Mouse (Mus musculus) lung, embryonic 15.5 days (tissue): ENCODE data around the gene Tnf. TPM values are rescaled to one million over a fixed set of nuclear protein-coding genes. Genes with fewer than 3 reads are reported as not detected.

Experiments used
- ATAC-seq: fragments of 200-750 bp; cut with Nextera tagmentation; 2 replicates; pipeline ENCODE4 v1.8.0; 2017; ENCODE audit warnings: moderate number of reproducible peaks, borderline replicate concordance; ENCODE audit not compliant: low FRiP score, low TSS enrichment; ENCODE audit errors: extremely low read depth
- H3K27ac ChIP-seq: fragments of 300-500 bp; sonication (generic); 2 replicates; pipeline ENCODE4 v1.5.1; 2015; ENCODE audit warnings: moderate library complexity, mild to moderate bottlenecking, inconsistent platforms
- H3K27me3 ChIP-seq: fragments of 300-500 bp; sonication (generic); 2 replicates; pipeline ENCODE4 v1.6.1; 2015; ENCODE audit warnings: inconsistent platforms
- H3K36me3 ChIP-seq: fragments of 300-500 bp; sonication (generic); 2 replicates; pipeline ENCODE4 v1.6.1; 2015; ENCODE audit warnings: inconsistent platforms
- H3K4me1 ChIP-seq: fragments of 300-500 bp; sonication (generic); 2 replicates; pipeline ENCODE4 v1.6.1; 2015; ENCODE audit warnings: inconsistent platforms
- H3K4me2 ChIP-seq: fragments of 300-500 bp; sonication (generic); 2 replicates; pipeline ENCODE4 v1.6.1; 2015; ENCODE audit warnings: inconsistent platforms, mild to moderate bottlenecking, moderate library complexity
- H3K4me3 ChIP-seq: fragments of 300-500 bp; sonication (generic); 2 replicates; pipeline ENCODE4 v1.5.1; 2015; ENCODE audit warnings: mild to moderate bottlenecking, inconsistent platforms
- H3K9ac ChIP-seq: fragments of 300-500 bp; sonication (generic); 2 replicates; pipeline ENCODE4 v1.6.1; 2015; ENCODE audit warnings: inconsistent platforms
- H3K9me3 ChIP-seq: fragments of 300-500 bp; sonication (generic); 2 replicates; pipeline ENCODE4 v1.6.1; 2016; ENCODE audit warnings: inconsistent platforms
- WGBS: fragments of 180-500 bp; shearing (Covaris S2); methylation state at CpG from one replicate; pipeline ENCODE4 v1.1.7; 2015; 5-methylcytosine and 5-hydroxymethylcytosine counted together
- polyA plus RNA-seq: library from polyadenylated mRNA; unstranded; fragments of >200 nt; fragmentation: Nextera tagmentation; extraction: Ambion mirVana; gene quantifications from 2 replicates; pipeline ENCODE4 v1.2.1, GENCODE M21; 2015

Gene Tnf
- polyA plus RNA-seq, 1 experiment from 2014 or later = not detected

- under 1% methylated on average over 54 of the region's 89 CpGs for WGBS
- Histone ChIP-seq H3K27me3 (no peaks in the 10 kb centered on the region), H3K4me1 (peaks cover 29% of the 10 kb centered on the region), H3K4me2 (peak within 1 kb of the TSS; percentile 89), H3K9ac (peak within 1 kb of the TSS; percentile 97), H3K4me3 (peak within 1 kb of the TSS; percentile 90), H3K9me3 (no peaks in the 10 kb centered on the region), H3K36me3 (peaks cover 22% of the 10 kb centered on the region), H3K27ac (peak within 1 kb of the TSS; percentile 100)
- ATAC-seq = peak; percentile 98
Observed at GRCm38 (mm10) chr17:35164568-35165450, 37.0 kb downstream of the Tnf start, which contains the start of gene Prrc2a. Prrc2a (minus strand) TSS chr17:35164897.

DNA sequence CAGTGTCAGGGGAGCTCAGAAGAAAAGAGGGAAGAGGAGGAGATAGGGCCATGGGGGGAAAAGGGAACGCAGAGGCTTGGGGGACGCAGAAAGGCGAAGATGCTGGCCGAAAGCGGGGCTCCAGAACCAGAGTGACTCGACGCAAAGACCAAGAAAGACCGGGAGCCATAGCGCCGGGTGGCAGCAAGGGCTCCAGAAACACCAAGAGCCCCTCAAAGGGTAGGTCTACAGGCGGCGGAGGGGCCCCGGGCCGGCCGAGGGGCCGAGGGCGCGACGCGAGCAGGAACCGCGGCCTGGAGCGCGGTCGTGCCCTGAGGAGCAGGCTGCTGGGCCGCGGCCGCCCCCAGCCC, 37.6 kb downstream of the Tnf start:
- Histone ChIP-seq H3K27me3 (no peaks in the 10 kb centered on the region), H3K4me2 (peak overlapping the region; percentile 89), H3K9ac (peak overlapping the region; percentile 97), H3K36me3 (peaks cover 28% of the 10 kb centered on the region), H3K9me3 (no peaks in the 10 kb centered on the region), H3K4me1 (peaks cover 29% of the 10 kb centered on the region), H3K27ac (peak overlapping the region; percentile 94), H3K4me3 (peak overlapping the region; percentile 90)
- 0% methylated on average over 14 of the region's 28 CpGs for WGBS
- ATAC-seq = no peak

DNA sequence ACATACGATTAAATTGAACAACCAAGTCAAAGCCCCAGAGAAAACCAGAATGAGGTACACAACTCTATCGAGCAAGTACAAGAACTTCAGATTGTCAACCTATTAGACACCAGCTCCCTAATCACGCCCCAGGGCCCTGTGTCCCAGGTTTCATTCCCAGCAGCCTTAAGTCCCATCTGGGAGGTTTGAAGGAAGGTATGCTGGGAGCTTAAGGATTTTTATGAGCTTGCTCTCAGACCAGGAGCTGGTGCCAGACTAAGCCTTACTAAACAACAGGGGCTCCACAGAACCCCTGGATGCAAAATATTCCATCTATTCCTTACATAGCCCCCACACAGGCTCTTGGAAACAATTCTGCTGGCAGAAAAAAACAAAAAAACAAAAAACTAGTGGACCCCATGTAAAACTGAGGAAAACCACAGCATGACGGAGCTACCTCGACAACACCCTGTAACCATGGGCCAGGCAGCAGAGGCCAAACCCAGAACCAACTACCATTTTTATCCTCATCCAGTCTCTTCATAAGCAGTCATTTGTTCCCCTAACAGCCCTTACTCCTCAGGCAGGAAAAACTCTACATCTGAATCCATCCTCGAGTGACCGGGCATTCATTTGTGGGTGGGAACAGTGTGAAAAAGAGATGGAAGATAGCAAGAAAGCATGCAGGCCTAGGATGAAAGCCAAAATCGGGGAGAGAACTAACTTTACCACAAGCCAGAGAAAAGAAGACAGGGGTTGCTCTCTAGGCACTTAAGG, 38.3 kb downstream of the Tnf start:
- 5% methylated on average over 8 of the region's 8 CpGs for WGBS
- peaks cover 35% of the 10 kb centered on the region for H3K36me3 ChIP-seq
- H3K4me3 ChIP-seq = peak overlapping the region; percentile 90
- peak overlapping the region; percentile 89 for H3K4me2 ChIP-seq
- no peaks in the 10 kb centered on the region for H3K9me3 ChIP-seq
- ATAC-seq = no peak
- H3K27me3 ChIP-seq = no peaks in the 10 kb centered on the region
- peak overlapping the region; percentile 94 for H3K27ac ChIP-seq
- peak overlapping the region; percentile 97 for H3K9ac ChIP-seq
- H3K4me1 ChIP-seq = peaks cover 29% of the 10 kb centered on the region

DNA sequence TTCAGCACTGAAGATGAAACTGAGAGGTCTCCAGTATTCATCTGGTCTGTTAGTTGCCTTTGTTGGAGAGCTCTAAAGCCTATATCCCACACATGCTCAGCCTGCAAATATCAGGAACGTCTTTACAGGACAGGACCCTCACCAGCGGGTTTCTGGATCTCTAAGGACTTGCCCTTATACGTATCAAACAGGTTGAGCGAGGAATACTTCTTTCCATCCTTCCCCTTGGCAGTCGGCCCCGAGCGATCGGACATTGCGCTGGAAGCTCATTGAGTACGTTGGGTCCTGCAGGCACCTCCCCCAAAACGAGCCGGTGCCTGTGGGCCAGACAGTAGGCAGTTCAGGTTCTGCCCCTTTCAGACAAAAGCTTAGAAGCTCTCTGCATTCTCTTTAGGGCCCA, 39.1 kb downstream of the Tnf start:
- Histone ChIP-seq H3K9me3 (no peaks in the 10 kb centered on the region), H3K9ac (peak overlapping the region; percentile 97), H3K4me2 (peak overlapping the region; percentile 89), H3K36me3 (peaks cover 43% of the 10 kb centered on the region), H3K4me1 (peaks cover 29% of the 10 kb centered on the region), H3K27me3 (no peaks in the 10 kb centered on the region), H3K27ac (no peak overlapping the region), H3K4me3 (peak overlapping the region; percentile 90)
- no peak for ATAC-seq
- 16% methylated on average over 12 of the region's 12 CpGs for WGBS

- no peak for ATAC-seq
- no peak overlapping the region for H3K27ac ChIP-seq
- H3K27me3 ChIP-seq = no peaks in the 10 kb centered on the region
- peak overlapping the region; percentile 97; the same call in 1 of the 2 replicates for H3K9ac ChIP-seq
- peak overlapping the region; percentile 90 for H3K4me3 ChIP-seq
- peaks cover 49% of the 10 kb centered on the region for H3K36me3 ChIP-seq
- peaks cover 29% of the 10 kb centered on the region for H3K4me1 ChIP-seq
- H3K4me2 ChIP-seq = peak overlapping the region; percentile 89
- WGBS = 52% methylated on average over 14 of the region's 14 CpGs
- H3K9me3 ChIP-seq = no peaks in the 10 kb centered on the region
Observed at GRCm38 (mm10) chr17:35162121-35162520, 39.7 kb downstream of the Tnf start.

DNA sequence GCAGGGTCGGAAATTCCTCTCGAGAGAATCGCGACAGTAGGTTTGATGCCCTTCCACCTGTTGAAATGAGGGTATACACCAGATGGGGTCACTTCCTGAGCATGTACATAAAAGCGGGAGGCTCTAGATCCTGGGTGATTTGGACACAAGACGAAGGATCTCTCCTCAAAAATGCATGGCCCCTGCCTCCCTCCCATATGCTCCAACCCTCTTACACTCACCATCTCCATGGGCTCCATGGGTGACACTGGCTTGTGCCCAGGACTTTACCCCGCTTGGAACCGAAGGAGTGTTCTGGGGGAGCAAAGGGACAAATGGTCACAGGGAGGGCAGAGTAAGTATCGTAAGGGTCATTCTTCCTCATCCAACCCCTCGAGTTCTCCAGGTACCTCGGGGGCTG, 40.4 kb downstream of the Tnf start:
- Histone ChIP-seq H3K27me3 (no peaks in the 10 kb centered on the region), H3K9ac (no peak overlapping the region), H3K4me2 (no peak overlapping the region), H3K4me1 (peaks cover 25% of the 10 kb centered on the region), H3K36me3 (peaks cover 56% of the 10 kb centered on the region), H3K27ac (no peak overlapping the region), H3K9me3 (no peaks in the 10 kb centered on the region), H3K4me3 (no peak overlapping the region)
- WGBS = 80% methylated on average over 11 of the region's 11 CpGs
- no peak for ATAC-seq

DNA sequence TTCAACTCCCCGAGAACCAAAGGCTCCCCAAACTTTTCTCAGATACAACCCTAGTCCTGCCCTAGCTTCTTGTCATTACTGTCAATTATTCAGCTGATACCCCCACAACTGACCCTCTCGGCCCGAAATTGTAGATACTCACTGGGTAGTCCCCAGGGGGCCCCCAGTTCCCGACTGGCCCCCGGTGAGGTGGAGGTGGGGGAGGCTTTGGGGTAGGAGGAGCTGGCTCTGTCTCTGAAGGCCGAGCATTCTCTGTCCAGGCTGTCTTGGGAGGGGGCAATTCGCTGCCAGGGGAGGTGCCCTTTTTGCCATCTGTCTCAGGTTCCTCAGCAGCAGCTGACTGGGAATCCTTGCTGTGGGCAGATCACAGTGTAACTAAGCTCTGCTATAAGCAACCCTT, 42.2 kb downstream of the Tnf start:
- no peak overlapping the region for H3K27ac ChIP-seq
- no peak for ATAC-seq
- WGBS = 80% methylated on average over 7 of the region's 7 CpGs

GRCm38 (mm10) chr17:35158850-35159593, 42.8 kb downstream of the Tnf start:
- H3K27me3 ChIP-seq = no peaks in the 10 kb centered on the region
- ATAC-seq = no peak
- peaks cover 80% of the 10 kb centered on the region for H3K36me3 ChIP-seq
- WGBS = 88% methylated on average over 16 of the region's 16 CpGs
- H3K4me3 ChIP-seq = no peak overlapping the region
- H3K9me3 ChIP-seq = no peaks in the 10 kb centered on the region
- H3K27ac ChIP-seq = no peak overlapping the region
- H3K4me1 ChIP-seq = peaks cover 16% of the 10 kb centered on the region
- H3K4me2 ChIP-seq = no peak overlapping the region
- H3K9ac ChIP-seq = no peak overlapping the region

More for the DNA sequence above, 42.2 kb downstream of the Tnf start:
- Histone ChIP-seq H3K9ac (no peak overlapping the region), H3K4me2 (no peak overlapping the region), H3K36me3 (peaks cover 74% of the 10 kb centered on the region), H3K9me3 (no peaks in the 10 kb centered on the region), H3K27me3 (no peaks in the 10 kb centered on the region), H3K4me3 (no peak overlapping the region), H3K4me1 (peaks cover 16% of the 10 kb centered on the region)

GRCm38 (mm10) chr17:35157661-35158175, 44.1 kb downstream of the Tnf start:
- H3K4me2 ChIP-seq = no peak overlapping the region
- H3K4me1 ChIP-seq = peaks cover 13% of the 10 kb centered on the region
- WGBS = 98% methylated on average over 8 of the region's 8 CpGs
- ATAC-seq = no peak
- no peaks in the 10 kb centered on the region for H3K27me3 ChIP-seq
- no peak overlapping the region for H3K27ac ChIP-seq
- H3K36me3 ChIP-seq = peaks cover 93% of the 10 kb centered on the region
- H3K9me3 ChIP-seq = no peaks in the 10 kb centered on the region
- H3K4me3 ChIP-seq = no peak overlapping the region
- no peak overlapping the region for H3K9ac ChIP-seq

DNA sequence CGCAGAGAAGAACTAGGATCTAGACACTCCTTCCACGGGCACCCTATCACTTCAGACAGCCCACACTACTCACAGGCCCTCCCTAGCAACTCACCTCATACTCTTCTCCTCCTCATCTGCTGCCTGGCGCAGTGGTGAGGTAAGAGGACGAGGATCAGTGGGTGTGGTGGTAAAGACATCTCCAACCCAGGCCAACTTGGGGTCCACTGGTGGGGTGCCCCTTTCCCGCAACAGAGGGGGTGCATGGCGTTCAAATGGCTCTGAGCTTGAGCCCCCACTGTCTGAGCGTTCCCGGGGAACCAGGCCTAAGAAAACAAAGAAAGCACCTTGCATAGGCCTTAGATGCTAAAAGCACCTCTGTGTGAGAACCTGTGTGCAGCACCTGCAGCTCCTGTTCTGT, 44.6 kb downstream of the Tnf start:
- Histone ChIP-seq H3K4me3 (no peak overlapping the region), H3K27me3 (no peaks in the 10 kb centered on the region), H3K4me1 (peaks cover 8% of the 10 kb centered on the region), H3K9ac (no peak overlapping the region), H3K27ac (no peak overlapping the region), H3K4me2 (no peak overlapping the region), H3K36me3 (peaks cover 97% of the 10 kb centered on the region), H3K9me3 (no peaks in the 10 kb centered on the region)
- no peak for ATAC-seq
- 92% methylated on average over 8 of the region's 8 CpGs for WGBS

DNA sequence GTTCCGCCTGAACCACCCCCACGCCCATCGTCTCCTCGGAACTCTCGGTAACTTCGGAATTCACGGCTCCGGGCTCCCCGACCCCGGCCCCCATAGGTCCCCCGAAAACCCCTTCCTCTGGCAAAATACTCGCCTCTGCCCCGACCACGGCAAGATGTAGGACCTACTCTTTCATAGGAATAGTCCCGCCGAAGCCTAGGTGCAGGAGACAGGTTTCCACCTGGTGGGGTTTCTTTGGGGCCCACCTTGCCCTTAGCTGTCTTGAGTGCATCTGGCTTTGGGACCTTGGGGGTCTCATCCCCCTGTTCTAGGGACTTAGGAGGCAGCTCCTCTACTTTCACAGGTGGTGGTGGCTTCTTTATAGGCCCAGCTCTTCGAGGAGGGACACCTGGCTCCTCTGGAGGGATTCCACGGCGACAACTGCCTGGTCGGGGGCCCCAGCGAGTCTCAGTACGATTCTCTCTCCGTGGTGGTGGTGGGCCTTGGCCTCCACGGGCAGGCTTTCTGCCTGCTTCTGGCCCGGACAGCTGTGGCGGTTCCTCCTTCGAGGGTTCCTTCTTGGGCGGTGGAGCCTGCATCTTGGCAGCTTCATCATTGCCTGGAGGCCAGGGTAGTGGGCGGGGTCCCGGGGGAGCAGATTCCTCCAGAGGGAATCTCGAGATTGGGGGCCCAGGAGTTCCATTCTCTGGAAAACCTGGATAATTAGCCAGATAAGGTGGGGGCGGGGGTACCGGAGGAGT, 45.2 kb downstream of the Tnf start:
- ATAC-seq = no peak
- H3K27me3 ChIP-seq = no peaks in the 10 kb centered on the region
- H3K4me1 ChIP-seq = 0 out of 2 replicates have a peak, but pooled peaks cover 4% of the 10 kb centered on the region
- H3K27ac ChIP-seq = no peak overlapping the region
- no peak overlapping the region for H3K9ac ChIP-seq
- H3K36me3 ChIP-seq = peaks cover 100% of the 10 kb centered on the region
- WGBS = 87% methylated on average over 33 of the region's 33 CpGs
- no peaks in the 10 kb centered on the region for H3K9me3 ChIP-seq
- H3K4me2 ChIP-seq = no peak overlapping the region
- no peak overlapping the region for H3K4me3 ChIP-seq
